11 mouse cellular contexts compared by ENCODE assay signal in the genomic region with DNA sequence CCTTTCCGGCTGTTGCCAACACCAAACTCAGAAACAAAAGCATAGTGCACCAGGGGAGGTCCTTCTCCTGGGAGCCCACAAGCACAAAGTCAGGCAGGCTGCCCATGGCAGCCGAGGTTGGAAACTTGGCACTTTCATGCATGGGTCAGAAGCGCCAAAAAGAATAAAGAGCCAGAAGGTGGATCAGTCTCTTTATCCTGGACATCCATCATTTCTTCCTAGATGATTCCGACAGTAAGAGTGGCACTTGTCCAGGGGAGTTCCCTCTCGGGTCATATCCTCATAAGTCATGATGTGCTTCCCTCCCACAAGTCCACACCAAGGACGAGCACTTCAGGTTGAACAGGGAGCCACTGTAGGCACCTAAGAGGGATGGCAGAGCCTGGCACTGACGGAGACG. TPM values are rescaled to one million over a fixed set of nuclear protein-coding genes. Genes with fewer than 3 reads are reported as not detected.
A peak's percentile ranks its signal among the peaks of the same experiment; 100 is the strongest.
DNase-seq lines count a peak whose midpoint lies in the region; ATAC-seq and TF ChIP-seq lines count a peak whose summit lies in the region.
"Had no signal": no experiment of that assay in that cellular context is flagged by ENCODE, and none has a peak within 500 bp of the region (broad histone marks: within the 10 kb centered on the region; RNA-seq: fewer than 3 reads in every experiment).

No protein-coding gene starts in this region.

- TF ChIP-seq POLR2A in kidney, adult 2 months (IDR thresholded peaks at IDR 0.05; ENCODE audit: low read depth, low read length) = no peak

- H3K9me3 ChIP-seq in kidney, embryonic 14.5 days (ENCODE audit: control insufficient read depth, low read length) = no peaks in the 10 kb centered on the region
- no peaks in the 10 kb centered on the region for H3K9me3 ChIP-seq in hindbrain, postnatal 0 days (ENCODE audit: low read length)
- H3K9me3 ChIP-seq in midbrain, embryonic 14.5 days (ENCODE audit: control insufficient read depth, low read length) = no peaks in the 10 kb centered on the region
- H3K9me3 ChIP-seq: liver, embryonic 13.5 days had no signal

- no peaks in the 10 kb centered on the region for H3K27me3 ChIP-seq in kidney, adult 2 months (replicated peaks; ENCODE audit: control insufficient read depth, insufficient read depth, low read length)
- no peaks in the 10 kb centered on the region for H3K27me3 ChIP-seq in kidney, embryonic 14.5 days (ENCODE audit: control insufficient read depth, insufficient read depth, low read length)
- no peaks in the 10 kb centered on the region for H3K27me3 ChIP-seq in hindbrain, postnatal 0 days (ENCODE audit: insufficient read depth, low read length)
- H3K27me3 ChIP-seq in midbrain, embryonic 14.5 days (ENCODE audit: control insufficient read depth, insufficient read depth, low read length) = no peaks in the 10 kb centered on the region
- H3K27me3 ChIP-seq: liver, embryonic 13.5 days had no signal

- no peak overlapping the region for H3K9ac ChIP-seq in kidney, embryonic 14.5 days (ENCODE audit: low read depth, low read length)
- no peak overlapping the region for H3K9ac ChIP-seq in hindbrain, postnatal 0 days (replicated peaks; ENCODE audit: low read length)
- no peak overlapping the region for H3K9ac ChIP-seq in midbrain, embryonic 14.5 days (replicated peaks; ENCODE audit: low read length)
- H3K9ac ChIP-seq: liver, embryonic 13.5 days had no signal

- H3K36me3 ChIP-seq in kidney, adult 2 months (ENCODE audit: control insufficient read depth, insufficient read depth, low read length) = no peaks in the 10 kb centered on the region
- no peaks in the 10 kb centered on the region for H3K36me3 ChIP-seq in kidney, embryonic 14.5 days (ENCODE audit: control insufficient read depth, insufficient read depth, low read length)
- H3K36me3 ChIP-seq in hindbrain, postnatal 0 days (ENCODE audit: insufficient read depth, low read length) = no peaks in the 10 kb centered on the region
- no peaks in the 10 kb centered on the region for H3K36me3 ChIP-seq in midbrain, embryonic 14.5 days (ENCODE audit: control insufficient read depth, insufficient read depth, low read length)
- H3K36me3 ChIP-seq: liver, embryonic 13.5 days had no signal

- H3K4me1 ChIP-seq in kidney, adult 2 months (ENCODE audit: control insufficient read depth, insufficient read depth, low read length) = peaks cover 6% of the 10 kb centered on the region
- peaks cover 9% of the 10 kb centered on the region; the same call in 1 of the 2 replicates for H3K4me1 ChIP-seq in kidney, embryonic 14.5 days (ENCODE audit: control insufficient read depth, insufficient read depth, low read length)
- peaks cover 3% of the 10 kb centered on the region for H3K4me1 ChIP-seq in hindbrain, postnatal 0 days (ENCODE audit: insufficient read depth, low read length)
- H3K4me1 ChIP-seq in midbrain, embryonic 14.5 days (ENCODE audit: control insufficient read depth, insufficient read depth, low read length) = no peaks in the 10 kb centered on the region
- H3K4me1 ChIP-seq: liver, embryonic 13.5 days had no signal

- H3K27ac ChIP-seq in kidney, adult 2 months (ENCODE audit: insufficient read depth, low read depth, low read length) = no peak overlapping the region
- no peak overlapping the region for H3K27ac ChIP-seq in kidney, embryonic 14.5 days (ENCODE audit: low read depth, low read length)
- no peak overlapping the region for H3K27ac ChIP-seq in hindbrain, postnatal 0 days
- H3K27ac ChIP-seq in midbrain, embryonic 14.5 days (replicated peaks; ENCODE audit: low read depth, low read length) = no peak overlapping the region
- H3K27ac ChIP-seq: liver, embryonic 13.5 days had no signal

- ATAC-seq in kidney, embryonic 14.5 days (ENCODE audit: low FRiP score, low TSS enrichment) = no peak
- ATAC-seq in cerebellum, adult (ENCODE audit: insufficient number of reproducible peaks, low FRiP score, low TSS enrichment) = peak; percentile 12
- no peak for ATAC-seq in hindbrain, postnatal 0 days
- ATAC-seq in midbrain, embryonic 14.5 days (ENCODE audit: low FRiP score, low TSS enrichment) = no peak

- TF ChIP-seq CTCF in kidney, adult 2 months (conservative IDR thresholded peaks at IDR 0.05; ENCODE audit: insufficient read depth, insufficient read length, low read depth, low read length) = no peak
- TF ChIP-seq CTCF in hindbrain, postnatal 0 days (IDR thresholded peaks at IDR 0.05; ENCODE audit: low read depth) = no peak

- H3K4me2 ChIP-seq in kidney, embryonic 14.5 days (replicated peaks; ENCODE audit: low read depth, low read length) = no peak overlapping the region
- no peak overlapping the region for H3K4me2 ChIP-seq in hindbrain, postnatal 0 days (ENCODE audit: low read depth, low read length)
- no peak overlapping the region for H3K4me2 ChIP-seq in midbrain, embryonic 14.5 days (ENCODE audit: low read length)
- H3K4me2 ChIP-seq: liver, embryonic 13.5 days had no signal

- peak; percentile 47 for DNase-seq in kidney, adult 2 months
- DNase-seq in adrenal gland, postnatal 10 days = peak; percentile 11
- DNase-seq in hindbrain, postnatal 0 days (ENCODE audit: low spot score) = peak; percentile 53
- DNase-seq in embryo, embryonic 11 days = no peak
- no peak for DNase-seq in midbrain, embryonic 14.5 days
- DNase-seq in neural tube, embryonic 10.5 days (ENCODE audit: extremely low spot score, low spot score) = no peak
- DNase-seq: heart, postnatal 14 days; liver, embryonic 13.5 days; thymus, postnatal 25 days had no signal

- H3K4me3 ChIP-seq in kidney, adult 2 months (ENCODE audit: insufficient read depth, low read depth, low read length) = no peak overlapping the region
- H3K4me3 ChIP-seq in kidney, embryonic 14.5 days (ENCODE audit: low read length) = no peak overlapping the region
- no peak overlapping the region for H3K4me3 ChIP-seq in hindbrain, postnatal 0 days (ENCODE audit: low read length)
- no peak overlapping the region for H3K4me3 ChIP-seq in midbrain, embryonic 14.5 days (replicated peaks; ENCODE audit: low read depth, low read length)
- H3K4me3 ChIP-seq: liver, embryonic 13.5 days had no signal

- WGBS in kidney, adult 2 months = 63% methylated on average over 8 of the region's 8 CpGs
- 74% methylated on average over 8 of the region's 8 CpGs for WGBS in kidney, embryonic 14.5 days
- 33% methylated on average over 8 of the region's 8 CpGs for WGBS in hindbrain, postnatal 0 days
- 67% methylated on average over 8 of the region's 8 CpGs for WGBS in midbrain, embryonic 14.5 days

RNA-seq across cellular contexts. Expression of a gene that starts 36.8 kb away (rescaled TPM):
- 0.29 and 0.33 TPM in 2 replicates for polyA plus RNA-seq in kidney, adult 2 months (2012; rRNA removed)
- 3.9 and 7.4 TPM in 2 replicates for polyA plus RNA-seq in kidney, embryonic 14.5 days (2014; fragmentation: Nextera tagmentation; extraction: Ambion mirVana)
- under 1 TPM in 1 of 2 experiments, not detected in 1; 0.45 TPM for total RNA-seq in adrenal gland, postnatal 10 days (2021)
- 1.4 and 2.5 TPM in 2 replicates for total RNA-seq in hindbrain, postnatal 0 days (2014; rRNA removed)
- polyA plus RNA-seq in hindbrain, postnatal 0 days (2015; fragmentation: Nextera tagmentation; extraction: Ambion mirVana) = 6.6 and 6.7 TPM in 2 replicates
- polyA plus RNA-seq in midbrain, embryonic 14.5 days (2014; fragmentation: Nextera tagmentation; extraction: Ambion mirVana) = 7.6 and 8.1 TPM in 2 replicates

Comparison
In these comparisons a context has a peak if more than half of its experiments do, and no peak if none do; other contexts are left out.
1. DNase-seq: peak in kidney, adult 2 months (single experiment), adrenal gland, postnatal 10 days (single experiment) and hindbrain, postnatal 0 days (single experiment); none in embryo, embryonic 11 days (single experiment), midbrain, embryonic 14.5 days (single experiment) and neural tube, embryonic 10.5 days (single experiment).